Mouse (Mus musculus) limb, embryonic 15.5 days (tissue): ENCODE measurements around the gene Scamp1. TPM values are rescaled to one million over a fixed set of nuclear protein-coding genes. Genes with fewer than 3 reads are reported as not detected.

Source experiments
- ATAC-seq: fragments of 200-750 bp; cut with Nextera tagmentation; 2 replicates; pipeline ENCODE4 v1.8.0; 2017; ENCODE audit warnings: low read depth, moderate TSS enrichment; ENCODE audit not compliant: insufficient number of reproducible peaks, low FRiP score, low TSS enrichment
- H3K27ac ChIP-seq: fragments of 300-500 bp; sonication (generic); 2 replicates; pipeline ENCODE4 v1.5.1; 2015; ENCODE audit warnings: moderate library complexity, mild to moderate bottlenecking, inconsistent platforms
- H3K27me3 ChIP-seq: fragments of 300-500 bp; sonication (generic); 2 replicates; pipeline ENCODE4 v1.6.1; 2015; ENCODE audit warnings: inconsistent platforms
- H3K36me3 ChIP-seq: fragments of 300-500 bp; sonication (generic); 2 replicates; pipeline ENCODE4 v1.6.1; 2015; ENCODE audit warnings: inconsistent platforms
- H3K4me1 ChIP-seq: fragments of 300-500 bp; sonication (generic); 2 replicates; pipeline ENCODE4 v1.6.1; 2015; ENCODE audit warnings: inconsistent platforms
- H3K4me2 ChIP-seq: fragments of 300-500 bp; sonication (generic); 2 replicates; pipeline ENCODE4 v1.6.1; 2015; ENCODE audit warnings: mild to moderate bottlenecking, inconsistent platforms
- H3K4me3 ChIP-seq: fragments of 300-500 bp; sonication (generic); 2 replicates; pipeline ENCODE4 v1.5.1; 2015; ENCODE audit warnings: mild to moderate bottlenecking, inconsistent platforms
- H3K9ac ChIP-seq: fragments of 300-500 bp; sonication (generic); 2 replicates; pipeline ENCODE4 v1.6.1; 2015; ENCODE audit warnings: inconsistent platforms
- H3K9me3 ChIP-seq: fragments of 300-500 bp; sonication (generic); 2 replicates; pipeline ENCODE4 v1.6.1; 2016; ENCODE audit warnings: inconsistent platforms
- WGBS: fragments of 180-500 bp; shearing (Covaris S2); methylation state at CpG from one replicate; pipeline ENCODE4 v1.1.7; 2015; 5-methylcytosine and 5-hydroxymethylcytosine counted together
- polyA plus RNA-seq: library from polyadenylated mRNA; unstranded; fragments of >200 nt; fragmentation: Nextera tagmentation; extraction: Ambion mirVana; gene quantifications from 2 replicates; pipeline ENCODE4 v1.2.1, GENCODE M21; 2015

The Scamp1 gene
- polyA plus RNA-seq, 1 experiment from 2014 or later: 39.6 TPM

DNA sequence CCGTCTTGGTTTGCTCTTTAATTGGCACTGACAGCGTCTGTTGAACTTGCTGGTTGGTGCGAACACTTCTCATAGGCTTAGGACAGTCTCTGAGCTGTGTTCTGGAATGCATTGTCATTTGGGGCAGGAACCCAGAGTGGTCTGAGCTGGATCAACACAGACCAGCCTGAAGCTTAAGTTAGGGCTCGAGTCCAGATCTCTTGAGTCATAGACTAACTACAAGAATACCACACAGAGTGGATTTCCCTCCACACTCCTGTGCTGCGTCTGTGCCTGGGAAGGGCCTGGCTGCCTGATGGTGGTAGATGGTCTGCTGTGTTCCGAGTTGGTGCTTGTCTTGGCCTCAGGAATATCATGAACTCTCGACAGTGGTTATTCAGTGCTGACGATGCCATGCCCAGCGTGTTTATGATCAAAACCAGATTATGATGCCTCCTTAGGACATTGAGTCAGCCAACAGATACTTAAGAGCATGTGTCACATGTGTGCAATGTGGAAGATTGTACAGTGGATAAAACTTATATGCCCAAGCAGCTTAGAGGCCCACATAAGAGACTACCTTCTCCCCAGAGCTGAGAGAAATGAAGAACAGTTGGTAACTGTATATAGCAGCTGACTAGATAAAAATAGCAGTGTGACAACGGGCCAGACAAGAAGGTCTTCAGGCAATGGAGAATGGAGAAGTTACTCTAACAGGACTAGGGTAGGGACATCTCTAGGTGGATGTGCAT, 100.8 kb downstream of the Scamp1 start:
- WGBS: 66% methylated on average over 10 of the region's 10 CpGs
- Histone ChIP-seq H3K4me3 (no peak overlapping the region), H3K4me1 (peaks cover 30% of the 10 kb centered on the region), H3K9ac (no peak overlapping the region), H3K9me3 (no peaks in the 10 kb centered on the region), H3K36me3 (no peaks in the 10 kb centered on the region), H3K4me2 (no peak overlapping the region), H3K27me3 (no peaks in the 10 kb centered on the region), H3K27ac (peak overlapping the region; percentile 43; the same call in 1 of the 2 replicates)
- ATAC-seq: no peak

DNA sequence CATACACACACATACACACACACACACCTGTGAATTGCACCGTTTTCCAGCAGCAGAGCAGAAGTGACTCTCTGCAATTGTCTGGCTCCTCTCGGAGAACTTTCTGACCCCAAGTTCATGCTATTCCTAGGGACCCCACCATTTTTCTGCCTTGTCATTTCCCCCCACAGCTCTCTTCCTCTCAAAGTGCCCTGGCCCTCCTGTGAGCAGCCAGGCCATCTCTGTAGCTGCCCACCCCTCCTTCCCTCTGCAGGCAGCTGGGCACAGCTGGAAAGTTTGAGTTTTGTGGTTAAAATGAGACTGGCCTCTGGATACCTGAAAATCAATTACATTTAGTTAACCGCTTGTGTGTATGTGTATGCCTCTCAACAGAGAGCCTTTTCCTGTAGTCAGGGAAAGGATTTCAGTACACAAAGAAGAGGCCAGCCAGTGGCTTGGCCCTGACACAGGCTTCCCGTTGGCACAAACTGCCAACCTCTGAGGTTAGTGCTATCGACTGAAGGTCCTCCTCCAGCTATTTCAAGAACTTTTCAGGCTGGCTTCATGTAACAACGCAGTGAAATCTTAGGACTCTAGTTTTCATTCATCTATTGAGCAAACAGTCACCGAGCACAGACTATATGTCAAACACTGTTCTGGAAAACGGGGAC, 102.2 kb downstream of the Scamp1 start:
- no peaks in the 10 kb centered on the region for H3K27me3 ChIP-seq
- H3K4me2 ChIP-seq: no peak overlapping the region
- H3K9ac ChIP-seq: no peak overlapping the region
- peaks cover 38% of the 10 kb centered on the region for H3K4me1 ChIP-seq
- ATAC-seq: no peak
- H3K27ac ChIP-seq: no peak overlapping the region
- no peak overlapping the region for H3K4me3 ChIP-seq
- H3K9me3 ChIP-seq: no peaks in the 10 kb centered on the region
- H3K36me3 ChIP-seq: no peaks in the 10 kb centered on the region
- WGBS: 65% methylated on average over 8 of the region's 8 CpGs

DNA sequence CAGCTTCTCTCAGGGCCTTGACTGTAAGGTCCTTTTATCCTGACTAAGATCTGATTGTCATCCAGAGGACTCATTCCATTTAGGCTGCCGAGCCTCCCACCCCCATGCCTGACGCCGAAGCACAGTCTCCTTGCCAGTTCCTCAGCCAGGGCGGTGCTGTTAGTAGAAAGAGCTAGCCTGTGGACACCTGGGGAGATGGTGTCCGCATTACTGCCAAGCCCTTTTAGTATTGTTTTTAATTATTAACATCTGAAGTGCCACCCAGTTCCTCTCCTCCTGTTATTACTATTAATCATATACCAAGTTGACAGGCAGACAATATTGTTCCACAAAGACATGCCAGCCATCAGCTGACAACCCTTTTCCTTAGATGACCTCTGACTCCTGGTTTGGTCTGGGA, 103.6 kb downstream of the Scamp1 start:
- peaks cover 41% of the 10 kb centered on the region for H3K4me1 ChIP-seq
- H3K27me3 ChIP-seq: no peaks in the 10 kb centered on the region
- no peaks in the 10 kb centered on the region for H3K9me3 ChIP-seq
- 83% methylated on average over 5 of the region's 5 CpGs for WGBS
- no peak for ATAC-seq
- no peak overlapping the region for H3K9ac ChIP-seq
- no peak overlapping the region for H3K4me3 ChIP-seq
- H3K36me3 ChIP-seq: 0 out of 2 replicates have a peak, but pooled peaks cover 1% of the 10 kb centered on the region
- H3K27ac ChIP-seq: no peak overlapping the region
- H3K4me2 ChIP-seq: no peak overlapping the region

DNA sequence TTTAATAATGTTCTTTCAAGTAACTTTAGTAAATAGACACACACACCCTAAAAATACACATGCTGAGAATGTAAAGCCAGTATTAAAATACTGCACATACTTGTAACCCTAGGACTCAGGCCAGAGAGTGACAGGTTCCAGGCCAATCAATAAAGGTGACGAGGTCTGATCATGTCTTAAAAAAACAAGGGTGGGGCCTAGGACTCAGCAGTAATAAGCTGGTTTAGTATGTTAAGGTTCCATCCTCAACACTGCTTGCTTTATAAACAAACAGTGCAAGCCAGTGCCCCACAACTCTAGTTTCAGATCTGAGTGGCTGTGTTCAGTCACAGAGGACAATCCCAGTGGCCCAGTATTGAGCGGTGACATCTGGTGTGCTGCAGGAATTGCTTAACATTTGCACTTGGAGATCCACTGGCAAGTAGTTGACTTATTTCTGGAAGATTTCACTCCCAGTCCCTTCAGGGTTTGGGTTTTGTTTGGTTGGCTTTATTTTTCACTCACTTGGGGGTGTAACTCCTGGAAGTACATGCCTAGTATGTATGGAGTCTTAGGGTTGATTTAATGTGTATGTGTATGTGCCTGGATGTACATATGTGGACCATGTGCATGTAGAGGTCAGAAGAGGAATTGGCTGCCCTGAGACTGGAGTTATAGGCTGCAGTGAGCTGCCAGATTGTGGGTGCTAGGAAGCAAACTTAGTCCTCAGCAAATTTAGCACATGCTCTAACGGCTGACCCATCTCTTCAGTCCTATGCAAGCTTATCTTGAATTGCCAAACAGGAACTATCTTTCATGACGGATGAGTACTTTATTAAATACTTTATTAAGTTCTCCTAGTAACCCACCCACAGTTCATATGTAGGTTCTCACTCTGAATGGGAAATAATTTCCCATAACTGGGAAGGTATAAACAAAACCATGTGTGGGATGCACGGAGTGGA, 104.9 kb downstream of the Scamp1 start:
- Histone ChIP-seq H3K36me3 (0 out of 2 replicates have a peak, but pooled peaks cover 3% of the 10 kb centered on the region), H3K9me3 (no peaks in the 10 kb centered on the region), H3K4me1 (peaks cover 46% of the 10 kb centered on the region), H3K4me3 (no peak overlapping the region), H3K27me3 (no peaks in the 10 kb centered on the region), H3K9ac (no peak overlapping the region), H3K27ac (no peak overlapping the region), H3K4me2 (no peak overlapping the region)
- ATAC-seq: no peak
- WGBS: 67% methylated on average over 5 of the region's 5 CpGs

DNA sequence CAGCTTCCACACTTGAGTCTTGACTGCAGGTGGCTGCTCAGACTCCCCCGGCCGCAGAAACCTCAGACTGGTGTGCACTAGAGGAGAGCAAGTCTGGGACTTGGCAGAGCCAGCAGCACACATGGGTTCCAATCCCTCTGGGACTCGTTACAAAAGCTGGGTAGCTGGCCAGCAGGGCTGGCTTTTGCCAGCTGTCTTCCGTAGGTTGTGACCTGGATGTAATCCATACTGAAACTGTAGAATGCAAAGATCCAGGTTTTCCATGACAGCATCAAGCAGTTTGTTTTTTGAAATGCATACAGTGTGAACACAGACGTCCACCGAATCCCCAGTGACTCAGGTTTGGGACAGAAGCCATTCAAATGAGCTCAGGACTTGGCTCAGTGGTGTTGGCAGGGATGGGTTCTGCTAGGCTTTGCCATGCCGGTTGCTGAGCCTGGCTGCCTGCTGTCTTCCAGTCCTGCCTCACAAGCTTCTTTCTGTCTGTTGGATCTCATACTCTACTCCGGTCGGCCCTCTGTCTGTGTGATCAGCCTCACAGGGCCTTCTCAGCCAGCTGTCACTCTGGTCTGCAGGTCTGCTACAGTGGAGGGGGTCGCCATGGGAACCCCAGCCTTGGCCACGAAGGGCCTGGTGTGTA, 107.1 kb downstream of the Scamp1 start:
- Histone ChIP-seq H3K9ac (no peak overlapping the region), H3K36me3 (0 out of 2 replicates have a peak, but pooled peaks cover 3% of the 10 kb centered on the region), H3K4me1 (peaks cover 57% of the 10 kb centered on the region), H3K9me3 (no peaks in the 10 kb centered on the region), H3K27ac (peak overlapping the region; percentile 77), H3K4me3 (no peak overlapping the region), H3K4me2 (no peak overlapping the region), H3K27me3 (no peaks in the 10 kb centered on the region)
- ATAC-seq: peak; percentile 86
- WGBS: 38% methylated on average over 11 of the region's 11 CpGs

DNA sequence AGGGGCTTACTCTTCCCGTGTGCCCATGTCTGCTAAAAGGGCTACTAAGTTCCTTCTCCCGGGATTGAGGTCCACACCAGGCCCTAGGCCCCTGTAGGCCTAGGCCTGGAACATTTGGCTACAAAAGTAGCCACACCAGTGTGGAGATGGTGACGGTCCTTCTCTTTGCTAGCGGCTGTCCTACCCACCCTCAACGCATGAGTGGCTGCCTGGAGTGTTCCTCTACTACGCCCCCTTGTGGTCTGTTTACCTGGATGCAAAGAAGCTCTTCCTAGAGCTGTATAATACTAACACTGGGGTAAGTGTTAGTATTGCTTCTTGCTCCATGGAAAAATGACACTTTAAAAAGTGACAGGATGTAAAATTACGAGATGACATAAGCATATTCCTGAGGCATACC, 108.5 kb downstream of the Scamp1 start:
- ATAC-seq: no peak
- Histone ChIP-seq H3K27ac (0 out of 2 replicates have a peak overlapping the region, but pooled peaks have one; percentile 54), H3K27me3 (peaks cover 4% of the 10 kb centered on the region; the same call in 1 of the 2 replicates), H3K4me2 (0 out of 2 replicates have a peak overlapping the region, but pooled peaks have one; percentile 3), H3K4me1 (peaks cover 64% of the 10 kb centered on the region), H3K36me3 (0 out of 2 replicates have a peak, but pooled peaks cover 3% of the 10 kb centered on the region), H3K4me3 (no peak overlapping the region), H3K9me3 (no peaks in the 10 kb centered on the region), H3K9ac (no peak overlapping the region)
- 55% methylated on average over 7 of the region's 7 CpGs for WGBS

DNA sequence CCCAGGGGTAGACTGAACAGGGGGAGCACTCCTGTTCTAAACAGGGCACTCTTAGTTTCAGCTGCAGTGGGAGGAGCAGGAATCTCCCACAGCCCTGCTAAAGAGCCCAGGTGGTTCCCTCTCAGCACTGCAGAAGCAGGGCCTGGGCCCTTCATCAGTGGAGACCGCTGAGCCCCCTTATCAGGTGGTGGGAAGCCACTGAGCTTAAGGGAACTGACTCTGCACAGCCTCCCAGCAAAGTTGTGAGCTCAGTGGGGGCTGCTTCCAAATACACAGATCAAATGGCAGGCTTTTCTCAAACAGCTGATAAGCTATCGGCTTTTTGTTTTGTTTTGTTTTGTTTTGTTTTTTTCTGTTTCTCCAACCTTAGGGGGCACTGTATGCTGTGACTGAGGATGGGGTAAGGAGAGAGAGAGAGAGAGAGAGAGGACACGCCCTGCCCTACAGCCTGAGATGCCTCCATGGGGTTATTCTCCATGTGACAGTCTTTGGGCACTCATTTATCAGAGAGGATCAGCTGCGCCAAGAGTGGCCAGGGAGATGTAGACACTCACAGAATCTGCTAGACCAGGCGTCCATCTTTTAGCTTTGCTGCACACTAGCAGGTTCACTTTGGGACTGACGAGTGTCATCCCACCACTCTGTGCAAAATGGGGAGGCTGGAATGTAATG, 110.1 kb downstream of the Scamp1 start:
- Histone ChIP-seq H3K36me3 (0 out of 2 replicates have a peak, but pooled peaks cover 3% of the 10 kb centered on the region), H3K27ac (0 out of 2 replicates have a peak overlapping the region, but pooled peaks have one; percentile 70), H3K9ac (0 out of 2 replicates have a peak overlapping the region, but pooled peaks have one; percentile 14), H3K4me2 (peak overlapping the region; percentile 84), H3K4me3 (peak overlapping the region; percentile 40), H3K27me3 (peaks cover 4% of the 10 kb centered on the region; the same call in 1 of the 2 replicates), H3K4me1 (peaks cover 61% of the 10 kb centered on the region), H3K9me3 (no peaks in the 10 kb centered on the region)
- WGBS: 65% methylated on average over 6 of the region's 6 CpGs
- ATAC-seq: no peak

DNA sequence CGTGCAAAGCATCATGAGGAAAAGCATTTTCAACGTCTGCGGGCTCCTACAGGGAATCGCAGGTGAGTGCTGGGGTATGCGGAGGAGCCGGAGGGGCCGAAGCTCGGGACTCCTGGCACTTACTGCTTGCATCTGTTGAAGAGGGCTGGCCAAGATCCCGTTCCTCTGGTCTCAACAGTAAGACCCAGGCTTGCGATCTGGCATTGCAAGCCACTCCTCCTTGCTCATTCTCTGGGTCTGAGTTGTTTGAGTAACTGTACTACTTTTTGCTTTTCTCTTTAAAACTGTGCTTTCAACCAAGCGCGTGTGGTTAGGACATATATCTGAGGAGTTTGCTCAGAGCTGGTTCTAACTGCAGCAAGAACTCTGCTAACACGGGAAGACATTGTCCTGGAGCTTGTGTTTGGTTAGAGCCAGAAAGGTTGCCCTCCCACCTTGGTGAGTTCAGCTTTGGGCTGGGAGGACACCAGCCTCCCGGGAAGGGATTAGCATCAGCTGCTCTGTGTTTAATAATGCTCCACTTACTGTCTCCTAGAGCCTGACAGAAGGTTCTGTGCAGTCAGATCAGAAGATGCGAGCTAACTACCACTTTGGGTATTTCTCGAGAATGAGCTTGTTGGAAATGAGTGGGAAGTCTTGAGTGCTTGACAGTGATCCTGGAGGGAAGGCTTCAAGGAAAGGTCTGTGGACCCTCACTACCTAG, 110.9 kb downstream of the Scamp1 start:
- peak overlapping the region; percentile 70 for H3K27ac ChIP-seq
- no peak for ATAC-seq
- peaks cover 59% of the 10 kb centered on the region for H3K4me1 ChIP-seq
- 23% methylated on average over 16 of the region's 16 CpGs for WGBS
- H3K27me3 ChIP-seq: peaks cover 4% of the 10 kb centered on the region; the same call in 1 of the 2 replicates
- H3K4me3 ChIP-seq: peak overlapping the region; percentile 40
- H3K4me2 ChIP-seq: peak overlapping the region; percentile 84
- H3K9ac ChIP-seq: peak overlapping the region; percentile 14; the same call in 1 of the 2 replicates
- no peaks in the 10 kb centered on the region for H3K9me3 ChIP-seq
- H3K36me3 ChIP-seq: 0 out of 2 replicates have a peak, but pooled peaks cover 3% of the 10 kb centered on the region

DNA sequence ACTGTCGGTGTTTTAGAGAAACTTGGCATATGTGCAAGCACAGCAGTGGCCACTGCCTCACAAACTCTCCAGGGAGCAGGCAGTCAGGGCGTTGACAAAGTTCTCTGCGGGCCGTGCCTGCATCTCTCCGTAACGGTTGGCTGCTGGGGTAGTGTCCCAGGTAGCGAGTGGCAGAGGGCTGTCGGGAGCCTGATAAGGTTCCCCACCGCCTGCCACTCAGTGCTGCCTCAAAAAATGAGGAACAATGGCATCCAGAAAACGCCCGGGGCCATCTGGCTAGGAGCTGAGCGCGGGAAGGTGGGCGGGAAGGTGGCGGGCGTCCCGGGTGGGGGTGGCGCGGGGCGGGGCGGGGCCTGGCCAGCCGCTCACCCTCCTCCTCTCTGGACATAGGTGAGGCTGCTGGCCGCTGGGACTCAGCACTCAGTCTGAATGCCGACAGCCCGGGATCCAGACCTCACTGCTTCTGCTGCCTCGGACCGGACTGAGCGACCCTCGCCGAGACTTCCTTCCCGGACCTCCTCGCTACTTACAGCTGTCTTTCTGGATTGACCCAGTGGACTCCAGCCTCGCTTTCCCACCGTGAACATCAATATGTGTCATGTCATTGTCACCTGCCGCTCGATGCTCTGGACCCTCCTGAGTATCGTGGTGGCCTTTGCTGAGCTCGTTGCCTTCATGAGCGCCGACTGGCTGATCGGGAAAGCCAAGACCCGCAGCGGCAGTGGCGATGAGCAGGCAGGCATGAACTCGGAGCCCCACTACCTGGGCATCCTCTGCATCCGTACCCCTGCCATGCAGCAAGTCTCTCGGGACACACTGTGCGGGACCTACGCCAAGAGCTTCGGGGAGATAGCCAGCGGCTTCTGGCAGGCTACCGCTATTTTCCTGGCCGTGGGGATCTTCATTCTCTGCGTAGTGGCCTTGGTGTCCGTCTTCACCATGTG, 111.8 kb downstream of the Scamp1 start:
- H3K9me3 ChIP-seq: no peaks in the 10 kb centered on the region
- H3K4me1 ChIP-seq: peaks cover 54% of the 10 kb centered on the region
- peaks cover 4% of the 10 kb centered on the region; the same call in 1 of the 2 replicates for H3K27me3 ChIP-seq
- H3K4me2 ChIP-seq: peak overlapping the region; percentile 84
- H3K9ac ChIP-seq: peak overlapping the region; percentile 1
- WGBS: 3% methylated on average over 55 of the region's 55 CpGs
- H3K27ac ChIP-seq: peak overlapping the region; percentile 72
- ATAC-seq: no peak; the same call in 1 of the 2 replicates
- H3K4me3 ChIP-seq: peak overlapping the region; percentile 40
- 0 out of 2 replicates have a peak, but pooled peaks cover 3% of the 10 kb centered on the region for H3K36me3 ChIP-seq
